ENCODE assay signal across 8 mouse cellular contexts in genomic region chrX:95253517-95253916, GRCm38 (mm10). TPM values are rescaled to one million over a fixed set of nuclear protein-coding genes. Genes with fewer than 3 reads are reported as not detected.
DNase-seq lines count a peak whose midpoint lies in the region.

No protein-coding gene starts in this region.

- intact Hi-C loops in heart, postnatal 14 days (cut with DNase I), result loop anchor here (5.0 kb wide), 1 partner anchor 484 kb away; no protein-coding TSS in a partner anchor

- DNase-seq in heart, postnatal 14 days, result peak; percentile 3 to 34
- DNase-seq in heart, adult 11 months, result no peak
- peak; percentile 21 for DNase-seq in urinary bladder, postnatal 25 days (ENCODE audit: low spot score)
- DNase-seq in urinary bladder, postnatal 10 days (ENCODE audit: low spot score), result no peak
- peak; percentile 7 for DNase-seq in c-Kit-positive CD71-positive TER-119-positive erythroid progenitor cells, embryonic 14.5 days (ENCODE audit: low spot score)
- peak; percentile 3 to 18 for DNase-seq in layer of hippocampus, postnatal 10 days (ENCODE audit: low spot score in 2 of 2)
- peak; percentile 3 for DNase-seq in retina, postnatal 7 days (ENCODE audit: low read depth, low spot score)
- no peak for DNase-seq in ovary, postnatal 10 days (ENCODE audit: low spot score)

RNA-seq across cellular contexts. Expression of gene Arhgef9, which starts 56.9 kb away (rescaled TPM):
- total RNA-seq in heart, postnatal 14 days (2021), result 10 to 100 TPM; 15.0 to 18.1 TPM
- total RNA-seq in layer of hippocampus, postnatal 10 days (2021), result 100 to 1,000 TPM; 139 to 150 TPM

Comparison
In these comparisons a context has a peak if more than half of its experiments do, and no peak if none do; other contexts are left out.
1. DNase-seq: peak in heart, postnatal 14 days (2 of 2), urinary bladder, postnatal 25 days (single experiment), c-Kit-positive CD71-positive TER-119-positive erythroid progenitor cells, embryonic 14.5 days (single experiment), layer of hippocampus, postnatal 10 days (2 of 2) and retina, postnatal 7 days (single experiment); none in heart, adult 11 months (single experiment), urinary bladder, postnatal 10 days (single experiment) and ovary, postnatal 10 days (single experiment).
2. RNA of gene Arhgef9, which starts 56.9 kb away (total RNA-seq): 139 to 150 TPM in layer of hippocampus, postnatal 10 days; 15.0 to 18.1 TPM in heart, postnatal 14 days; every median in the first group is over 4 times any median in the second.